Mouse (Mus musculus) testis, adult 2 months (tissue): ENCODE measurements around the gene Tbc1d24.

Experiments
- CTCF ChIP-seq: fragments of 200-500 bp; IDR thresholded peaks from 2 replicates; pipeline ENCODE4 v1.5.1; 2012; ENCODE audit warnings: low read depth, mild to moderate bottlenecking, inconsistent platforms, low read length, moderate library complexity; ENCODE audit not compliant: control insufficient read depth, insufficient read depth, insufficient replicate concordance
- POLR2A ChIP-seq: fragments of 200-500 bp; IDR thresholded peaks from 2 replicates; pipeline ENCODE4 v1.6.1; 2012; ENCODE audit warnings: low read depth, mild to moderate bottlenecking, inconsistent platforms, low read length, moderate library complexity; ENCODE audit not compliant: control insufficient read depth

DNA sequence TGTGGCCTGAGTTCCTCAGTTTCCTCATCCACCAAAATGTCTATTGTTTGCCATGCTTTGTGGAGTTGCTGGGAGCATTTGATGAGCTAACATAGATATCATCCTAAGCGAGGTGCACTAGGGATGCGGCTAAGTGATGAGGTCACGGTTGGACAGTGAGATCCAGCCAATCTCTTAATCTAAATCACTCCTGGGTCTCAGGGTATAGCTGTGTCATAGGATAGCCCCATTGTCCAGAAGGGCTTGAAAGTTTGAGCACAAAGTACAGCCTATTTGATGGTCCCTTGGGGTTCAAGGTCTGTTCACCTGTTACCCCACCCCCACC, 4.5 kb upstream of the Tbc1d24 start:
- TF ChIP-seq CTCF (no peak), POLR2A (no peak)
